Mouse (Mus musculus): ENCODE measurements around the gene Zfp770. TPM values are rescaled to one million over a fixed set of nuclear protein-coding genes. Genes with fewer than 3 reads are reported as not detected.

Zfp770 gene
- 14.8 TPM for polyA plus RNA-seq (2014; fragmentation: Illumina TruSeq; extraction: RNeasy Lipid Tissue Mini Kit (QIAGEN cat#74804); ENCODE audit: low read depth, low replicate concordance)

GRCm38 (mm10) chr2:114200932-114201559 is at the start of gene Zfp770:
Zfp770 (minus strand) TSS chr2:114201469.

GRCm38 (mm10) chr2:114186924-114187323 is 14.3 kb downstream of the Zfp770 start, which contains the start of gene Aqr:
Aqr (minus strand) TSS chr2:114187024.

Other genes starting within 250 kb of the Zfp770 start
- not detected for gene Gjd2, start 187.8 kb downstream of the Zfp770 start, polyA plus RNA-seq (2014; fragmentation: Illumina TruSeq; extraction: RNeasy Lipid Tissue Mini Kit (QIAGEN cat#74804); ENCODE audit: low read depth, low replicate concordance)
- gene Actc1, start 147.9 kb downstream of the Zfp770 start, polyA plus RNA-seq (2014; fragmentation: Illumina TruSeq; extraction: RNeasy Lipid Tissue Mini Kit (QIAGEN cat#74804); ENCODE audit: low read depth, low replicate concordance), result 10,862 TPM
- gene Aqr, start 14.4 kb downstream of the Zfp770 start, polyA plus RNA-seq (2014; fragmentation: Illumina TruSeq; extraction: RNeasy Lipid Tissue Mini Kit (QIAGEN cat#74804); ENCODE audit: low read depth, low replicate concordance), result 15.6 TPM